Mouse (Mus musculus): ENCODE results near the gene Bmp2k.
A peak's percentile ranks its signal among the peaks of the same experiment; 100 is the strongest.

DNA sequence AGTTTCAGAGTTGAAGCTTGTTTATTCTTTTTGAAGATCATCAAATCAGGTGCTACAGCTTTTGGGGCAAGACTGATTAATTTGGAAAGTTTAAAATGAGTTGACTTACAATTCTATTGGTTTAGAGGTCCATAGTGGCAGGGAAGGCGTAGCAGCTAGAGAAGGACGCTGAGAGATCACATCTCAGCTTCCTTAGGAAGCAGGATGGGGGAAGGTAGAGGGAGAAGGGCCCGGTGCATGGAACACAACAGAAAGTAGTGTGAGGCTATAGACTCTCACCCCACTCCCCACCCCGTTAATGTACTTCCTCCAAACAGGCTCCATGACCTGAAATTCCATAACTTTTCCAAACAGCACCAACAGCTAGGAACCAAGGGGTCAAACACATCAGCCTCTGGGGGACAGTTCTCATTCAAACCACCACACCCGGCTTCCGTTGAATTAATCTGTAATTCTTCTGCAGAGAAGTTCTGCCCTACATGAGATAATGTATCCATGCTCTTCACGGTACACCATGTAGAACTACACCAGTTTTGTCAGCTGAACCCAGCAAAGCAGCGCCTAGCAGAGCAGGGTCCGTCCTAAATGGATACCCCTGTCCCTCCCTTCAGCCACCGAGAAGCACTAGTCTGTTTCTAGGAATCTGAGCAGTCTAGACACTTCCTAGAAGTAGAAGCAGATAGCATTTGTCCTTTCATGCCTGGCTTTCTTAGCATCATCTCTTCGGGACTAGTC lies 12.3 kb downstream of the Bmp2k start:
- no peak for TF ChIP-seq CTCF (IDR thresholded peaks at IDR 0.05; ENCODE audit: low read depth)
- TF ChIP-seq EP300 (IDR thresholded peaks at IDR 0.05; ENCODE audit: low read depth) = peak; percentile 62; the same call in 1 of the 2 replicates
